In the genomic region with DNA sequence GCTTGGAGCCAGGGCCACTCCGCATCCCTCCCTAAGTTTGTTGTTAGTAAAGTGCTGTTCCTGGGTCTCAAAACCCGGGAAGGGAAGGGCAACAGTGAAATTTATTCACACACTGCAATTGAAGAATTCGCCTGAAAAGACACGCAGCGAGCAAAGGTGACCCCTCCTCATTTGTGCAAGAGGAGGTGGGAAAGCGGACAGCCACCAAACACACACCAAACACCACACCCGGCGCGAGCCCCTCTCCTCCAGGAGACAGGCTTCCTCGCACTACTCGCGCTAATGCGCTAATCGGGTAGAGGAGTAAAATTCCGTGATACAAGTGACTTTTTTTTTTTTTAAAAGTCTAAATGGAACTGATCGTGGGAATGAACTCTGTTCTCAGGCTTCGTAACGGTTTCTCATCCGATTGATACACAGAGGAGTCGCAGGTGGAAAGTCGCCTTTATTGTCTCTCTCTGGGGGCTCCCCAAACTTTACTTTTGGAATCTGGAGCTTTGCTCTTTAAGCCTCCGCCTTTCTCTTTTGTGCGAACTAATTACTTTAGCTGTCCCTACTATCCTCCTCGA, we compare ENCODE assay signal across 11 mouse cellular contexts. TPM values are rescaled to one million over a fixed set of nuclear protein-coding genes. Genes with fewer than 3 reads are reported as not detected.
DNase-seq lines count a peak whose midpoint lies in the region; ATAC-seq and TF ChIP-seq lines count a peak whose summit lies in the region.
"Had no signal": no experiment of that assay in that cellular context is flagged by ENCODE, and none has a peak within 500 bp of the region (broad histone marks: within the 10 kb centered on the region; RNA-seq: fewer than 3 reads in every experiment).

No protein-coding gene starts in this region.

- no peaks in the 10 kb centered on the region for H3K9me3 ChIP-seq in hindbrain, embryonic 15.5 days
- no peaks in the 10 kb centered on the region for H3K9me3 ChIP-seq in lung, postnatal 0 days (ENCODE audit: low read length)

- no peak for TF ChIP-seq EP300 in lung, postnatal 0 days (IDR thresholded peaks at IDR 0.05)

- peak; percentile 6 for DNase-seq in kidney, adult 9 months
- DNase-seq in kidney, postnatal 36 days: no peak
- peak; percentile 47 for DNase-seq in ES-CJ7 (ENCODE audit: low read depth, low spot score)
- peak; percentile 21 for DNase-seq in Muller cell, postnatal 12 days (ENCODE audit: inconsistent ontology term)
- no peak for DNase-seq in cerebellum, adult 11-12 months
- DNase-seq in lung, postnatal 0 days (ENCODE audit: low spot score): no peak
- DNase-seq: lung, postnatal 14 days had no signal

- no peak overlapping the region for H3K27ac ChIP-seq in hindbrain, embryonic 15.5 days (replicated peaks)
- H3K27ac ChIP-seq in lung, postnatal 0 days (ENCODE audit: low read length): no peak overlapping the region

- no peak overlapping the region for H3K9ac ChIP-seq in hindbrain, embryonic 15.5 days
- H3K9ac ChIP-seq in lung, postnatal 0 days (replicated peaks; ENCODE audit: low read depth): no peak overlapping the region

- peak overlapping the region; percentile 12 for H3K4me3 ChIP-seq in hindbrain, embryonic 15.5 days
- H3K4me3 ChIP-seq in lung, postnatal 0 days (ENCODE audit: low read depth, low read length): no peak overlapping the region

- ATAC-seq in hindbrain, embryonic 15.5 days (ENCODE audit: low FRiP score, low read depth): no peak
- no peak for ATAC-seq in cerebellum, adult (ENCODE audit: insufficient number of reproducible peaks, low FRiP score, low TSS enrichment)
- ATAC-seq in lung, postnatal 0 days: no peak

- 0 out of 2 replicates have a peak overlapping the region, but pooled peaks have one; percentile 81 for H3K4me2 ChIP-seq in hindbrain, embryonic 15.5 days
- H3K4me2 ChIP-seq in lung, postnatal 0 days (replicated peaks; ENCODE audit: low read depth, low read length): no peak overlapping the region; the same call in 1 of the 2 replicates

- no peaks in the 10 kb centered on the region for H3K36me3 ChIP-seq in hindbrain, embryonic 15.5 days
- H3K36me3 ChIP-seq in lung, postnatal 0 days (ENCODE audit: insufficient read depth, low read length): no peaks in the 10 kb centered on the region

- peaks cover 79% of the 10 kb centered on the region for H3K27me3 ChIP-seq in hindbrain, embryonic 15.5 days
- H3K27me3 ChIP-seq in lung, postnatal 0 days (replicated peaks; ENCODE audit: insufficient read depth, low read length): peaks cover 67% of the 10 kb centered on the region

- no peak for TF ChIP-seq CTCF in lung, postnatal 0 days (IDR thresholded peaks at IDR 0.05)

- WGBS in hindbrain, embryonic 15.5 days: 1% methylated on average over 24 of the region's 24 CpGs
- WGBS in lung, postnatal 0 days: 2% methylated on average over 24 of the region's 24 CpGs

- H3K4me1 ChIP-seq in hindbrain, embryonic 15.5 days (replicated peaks): peaks cover 38% of the 10 kb centered on the region
- peaks cover 20% of the 10 kb centered on the region for H3K4me1 ChIP-seq in lung, postnatal 0 days (ENCODE audit: insufficient read depth, low read depth, low read length)

RNA-seq across cellular contexts. Expression of a gene that starts 2.3 kb away (rescaled TPM):
- 1.3 and 2.5 TPM in 2 replicates for polyA plus RNA-seq in hindbrain, embryonic 15.5 days (2015; fragmentation: Nextera tagmentation; extraction: Ambion mirVana)
- not detected in 2 replicates for polyA plus RNA-seq in lung, postnatal 0 days (2015; fragmentation: Nextera tagmentation; extraction: Ambion mirVana)
- polyA plus RNA-seq: cortical plate, adult 2 months; stomach, embryonic 14.5 days had no signal

Comparison
In these comparisons a context has a peak if more than half of its experiments do, and no peak if none do; other contexts are left out.
1. DNase-seq: peak in kidney, adult 9 months (single experiment), ES-CJ7 (single experiment) and Muller cell, postnatal 12 days (single experiment); none in kidney, postnatal 36 days (0 of 2), cerebellum, adult 11-12 months (single experiment) and lung, postnatal 0 days (single experiment).